Mouse (Mus musculus): Measurements from ENCODE around the gene Hyal1. TPM values are rescaled to one million over a fixed set of nuclear protein-coding genes. Genes with fewer than 3 reads are reported as not detected.

The Hyal1 gene
- total RNA-seq, 2 experiments from 2014 or later: 0.44 to 0.54 TPM

GRCm38 (mm10) chr9:107549297-107550074 is 27.2 kb upstream of the Hyal1 start:
- no peak for ATAC-seq (replicated peaks; ENCODE audit: poor library complexity)

GRCm38 (mm10) chr9:107550491-107551116 is 26.1 kb upstream of the Hyal1 start:
- ATAC-seq (replicated peaks; ENCODE audit: poor library complexity): no peak

- ATAC-seq (replicated peaks; ENCODE audit: poor library complexity): 0 out of 2 replicates have a peak, but pooled peaks have one; percentile 5
Observed at GRCm38 (mm10) chr9:107551117-107551889, 25.4 kb upstream of the Hyal1 start, which contains the start of gene Rassf1. TSS of gene Rassf1 (plus strand) at chr9:107551555.

GRCm38 (mm10) chr9:107551890-107552355 is 24.8 kb upstream of the Hyal1 start:
- no peak for ATAC-seq (replicated peaks; ENCODE audit: poor library complexity)

GRCm38 (mm10) chr9:107552690-107553393 is 23.9 kb upstream of the Hyal1 start:
- ATAC-seq (replicated peaks; ENCODE audit: poor library complexity): no peak

- peak; percentile 2 for ATAC-seq (replicated peaks; ENCODE audit: poor library complexity)
Observed at GRCm38 (mm10) chr9:107553541-107554318, 23.0 kb upstream of the Hyal1 start.

- ATAC-seq (replicated peaks; ENCODE audit: poor library complexity): peak; percentile 85
Observed at GRCm38 (mm10) chr9:107554319-107554825, 22.4 kb upstream of the Hyal1 start.

GRCm38 (mm10) chr9:107555031-107555457 is 21.7 kb upstream of the Hyal1 start:
- ATAC-seq (replicated peaks; ENCODE audit: poor library complexity): peak; percentile 20

- no peak for ATAC-seq (replicated peaks; ENCODE audit: poor library complexity)
Observed at GRCm38 (mm10) chr9:107555701-107556100, 21.0 kb upstream of the Hyal1 start.

GRCm38 (mm10) chr9:107556346-107556745 is 20.4 kb upstream of the Hyal1 start:
- no peak for ATAC-seq (replicated peaks; ENCODE audit: poor library complexity)

- ATAC-seq (replicated peaks; ENCODE audit: poor library complexity): peak; percentile 91
Observed at GRCm38 (mm10) chr9:107563029-107563581, 13.6 kb upstream of the Hyal1 start, which contains the start of gene Tusc2. TSS of gene Tusc2 (plus strand) at chr9:107563255.

- 0 out of 2 replicates have a peak, but pooled peaks have one; percentile 9 for ATAC-seq (replicated peaks; ENCODE audit: poor library complexity)
Observed at GRCm38 (mm10) chr9:107565556-107565955, 11.2 kb upstream of the Hyal1 start.

- ATAC-seq (replicated peaks; ENCODE audit: poor library complexity): peak; percentile 43
Observed at GRCm38 (mm10) chr9:107566041-107566709, 10.6 kb upstream of the Hyal1 start.

GRCm38 (mm10) chr9:107566855-107567254 is 9.9 kb upstream of the Hyal1 start:
- no peak for ATAC-seq (replicated peaks; ENCODE audit: poor library complexity)

GRCm38 (mm10) chr9:107567702-107568319 is 8.9 kb upstream of the Hyal1 start, which contains the start of gene Hyal2:
TSS of gene Hyal2 (plus strand) at chr9:107567945.
- no peak for ATAC-seq (replicated peaks; ENCODE audit: poor library complexity)

GRCm38 (mm10) chr9:107568331-107569261 is 8.1 kb upstream of the Hyal1 start:
- peak; percentile 63 for ATAC-seq (replicated peaks; ENCODE audit: poor library complexity)

GRCm38 (mm10) chr9:107569270-107569669 is 7.5 kb upstream of the Hyal1 start:
- peak; percentile 6 for ATAC-seq (replicated peaks; ENCODE audit: poor library complexity)

Data from megakaryocyte progenitor cell, adult 5-6 weeks (primary cell).